Mouse (Mus musculus) C2C12 (cell line): ENCODE measurements around the gene Mterf1a. TPM values are rescaled to one million over a fixed set of nuclear protein-coding genes. Genes with fewer than 3 reads are reported as not detected.
"Not testable (repeated sequence)": the region's sequence is repeated elsewhere in the genome, so short reads cannot be mapped to it uniquely, and the experiment has no call there.

ENCODE experiments used
- H3K27me3 ChIP-seq: one replicate; pipeline ENCODE4 v1.6.1; 2011; ENCODE audit not compliant: control insufficient read depth, insufficient read depth, insufficient read length
- H3K36me3 ChIP-seq: one replicate; pipeline ENCODE4 v1.6.1; 2011; ENCODE audit not compliant: control insufficient read depth, insufficient read depth
- H3K4me3 ChIP-seq: one replicate; pipeline ENCODE4 v1.5.1; 2011; ENCODE audit warnings: mild to moderate bottlenecking, control low read depth; ENCODE audit not compliant: poor library complexity, insufficient read depth, severe bottlenecking
- H3K79me2 ChIP-seq: one replicate; pipeline ENCODE4 v1.6.1; 2011; ENCODE audit not compliant: control insufficient read depth, insufficient read depth
- H3K79me3 ChIP-seq: one replicate; pipeline ENCODE4 v1.6.1; 2011; ENCODE audit warnings: low read depth, control low read depth
- H3ac ChIP-seq: one replicate; pipeline ENCODE3; 2011; ENCODE audit warnings: low read depth; ENCODE audit not compliant: control insufficient read depth, insufficient read length
- CEBPB ChIP-seq: IDR thresholded peaks from one replicate; pipeline ENCODE4 v1.6.1; 2011; ENCODE audit warnings: low read depth, mild to moderate bottlenecking, control low read depth, moderate library complexity
- CTCF ChIP-seq: IDR thresholded peaks from one replicate; pipeline ENCODE4 v1.5.1; 2011; ENCODE audit not compliant: control insufficient read depth, insufficient read depth, insufficient read length
- FOSL1 ChIP-seq: IDR thresholded peaks from one replicate; pipeline ENCODE4 v1.8.0; 2011; ENCODE audit warnings: mild to moderate bottlenecking, low read length; ENCODE audit not compliant: poor library complexity, insufficient read depth, severe bottlenecking
- MAX ChIP-seq: IDR thresholded peaks from one replicate; pipeline ENCODE4 v1.6.1; 2011; ENCODE audit warnings: mild to moderate bottlenecking, control low read depth
- MYOD1 ChIP-seq: IDR thresholded peaks from one replicate; pipeline ENCODE4 v1.6.1; 2011; ENCODE audit warnings: low read depth; ENCODE audit not compliant: control insufficient read depth, insufficient read length
- MYOG ChIP-seq: IDR thresholded peaks from one replicate; pipeline ENCODE4 v1.6.1; 2011; ENCODE audit not compliant: control insufficient read depth, insufficient read length; ENCODE audit errors: extremely low read depth
- USF1 ChIP-seq: IDR thresholded peaks from one replicate; pipeline ENCODE4 v1.6.1; 2011; ENCODE audit warnings: low read depth, mild to moderate bottlenecking, control low read depth, moderate library complexity
- polyA plus RNA-seq: library from polyadenylated mRNA; unstranded; fragments of >200 nt; fragmentation: generic; extraction: Trizol; gene quantifications from one replicate; pipeline ENCODE4 v1.2.1, GENCODE M21; 2012; ENCODE audit warnings: missing spikeins

Mterf1a gene
- polyA plus RNA-seq, 1 experiment: 2.3 TPM

DNA sequence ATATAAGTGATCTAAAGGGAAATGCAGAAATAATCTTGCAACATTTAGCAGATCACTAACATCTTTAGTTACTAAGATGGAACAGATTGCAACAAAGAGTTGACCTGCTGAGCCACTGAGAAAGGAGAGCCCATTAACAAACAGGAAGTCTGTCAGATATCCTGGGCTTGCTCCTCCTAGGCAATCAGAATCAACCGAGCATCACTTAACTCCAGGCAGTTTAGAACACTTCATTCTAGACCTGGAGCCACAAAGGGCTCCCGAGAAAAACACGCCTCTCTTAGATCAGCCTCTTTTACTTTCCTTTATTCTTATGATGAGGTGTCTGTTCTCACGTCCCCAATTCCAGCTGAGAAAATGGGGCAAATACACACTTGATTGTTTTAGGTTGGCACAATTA lies 32.9 kb upstream of the Mterf1a start:
- no peak overlapping the region for H3ac ChIP-seq
- no peaks in the 10 kb centered on the region for H3K36me3 ChIP-seq
- H3K27me3 ChIP-seq: no peaks in the 10 kb centered on the region
- TF ChIP-seq MAX (no peak), FOSL1 (no peak), MYOD1 (no peak), CEBPB (no peak), MYOG (no peak), CTCF (no peak)
- no peak overlapping the region for H3K4me3 ChIP-seq
- H3K79me2 ChIP-seq: peaks cover 26% of the 10 kb centered on the region
- H3K79me3 ChIP-seq: peaks cover 2% of the 10 kb centered on the region

DNA sequence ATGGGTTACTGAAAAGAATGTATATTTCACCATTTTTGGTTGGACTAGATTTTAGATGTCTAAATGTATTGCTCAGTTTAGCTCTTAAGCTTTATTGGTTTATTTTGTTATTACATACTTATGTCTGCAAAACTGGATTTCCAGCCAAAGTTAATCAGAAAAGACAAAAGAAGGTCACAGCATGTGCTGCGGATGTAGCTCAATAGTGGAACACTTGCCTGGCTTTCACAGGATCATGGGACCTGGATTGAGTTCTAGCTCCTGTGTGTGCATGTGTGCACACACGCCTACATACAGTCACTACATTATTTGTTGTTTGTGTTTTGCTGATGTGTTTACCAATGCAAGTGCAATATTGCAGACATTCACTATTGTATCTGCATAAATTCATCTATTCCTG lies 28.6 kb upstream of the Mterf1a start:
- Histone ChIP-seq H3ac (no peak overlapping the region), H3K4me3 (no peak overlapping the region), H3K27me3 (no peaks in the 10 kb centered on the region), H3K36me3 (no peaks in the 10 kb centered on the region), H3K79me2 (no peaks in the 10 kb centered on the region), H3K79me3 (no peaks in the 10 kb centered on the region)
- no peak for TF ChIP-seq CEBPB
- no peak for TF ChIP-seq MAX
- no peak for TF ChIP-seq CTCF
- TF ChIP-seq USF1: no peak
- no peak for TF ChIP-seq FOSL1
- no peak for TF ChIP-seq MYOG

DNA sequence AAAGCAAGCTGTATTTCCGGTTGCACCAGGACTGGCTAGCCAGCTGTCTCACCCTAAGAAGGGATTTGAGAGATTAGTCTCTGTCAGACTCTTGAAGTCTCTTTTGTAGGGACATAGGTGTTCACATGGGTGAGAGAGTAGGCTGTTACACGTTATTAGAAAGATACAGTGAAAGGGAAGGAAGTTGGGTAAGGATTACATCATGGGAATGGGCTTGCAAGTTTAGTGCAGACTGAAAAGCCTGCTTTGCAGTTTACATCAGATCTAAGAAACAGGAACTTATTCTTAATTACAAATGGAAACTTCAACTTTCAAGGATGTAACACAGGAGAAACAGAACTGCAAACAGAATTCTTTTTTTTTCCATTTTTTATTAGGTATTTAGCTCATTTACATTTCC lies 11.7 kb upstream of the Mterf1a start:
- H3K4me3 ChIP-seq: no peak overlapping the region
- no peaks in the 10 kb centered on the region for H3K36me3 ChIP-seq
- H3K79me3 ChIP-seq: no peaks in the 10 kb centered on the region
- no peak overlapping the region for H3ac ChIP-seq
- TF ChIP-seq MYOD1: no peak
- TF ChIP-seq MYOG: no peak
- no peak for TF ChIP-seq FOSL1
- TF ChIP-seq USF1: no peak
- no peaks in the 10 kb centered on the region for H3K79me2 ChIP-seq
- H3K27me3 ChIP-seq: no peaks in the 10 kb centered on the region

DNA sequence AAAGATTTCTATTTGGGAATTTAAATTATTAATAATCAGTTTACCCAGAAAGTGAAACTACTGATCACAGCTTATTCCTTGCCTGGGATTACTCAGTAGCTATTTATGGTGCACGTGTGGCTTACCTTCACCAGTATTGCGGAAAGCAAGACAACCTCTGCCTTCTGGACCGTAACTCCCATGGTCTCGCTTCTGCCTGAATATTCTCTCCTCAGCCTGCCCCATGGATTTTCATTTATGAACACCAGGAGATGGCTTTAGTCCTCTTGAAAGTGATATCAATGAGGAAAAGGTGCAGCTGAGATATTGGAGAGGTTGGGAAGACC lies 524 bp upstream of the Mterf1a start:
- H3ac ChIP-seq, H3K36me3 ChIP-seq, H3K4me3 ChIP-seq, H3K27me3 ChIP-seq, H3K79me3 ChIP-seq: not testable (repeated sequence)
- peaks cover 11% of the 10 kb centered on the region for H3K79me2 ChIP-seq

DNA sequence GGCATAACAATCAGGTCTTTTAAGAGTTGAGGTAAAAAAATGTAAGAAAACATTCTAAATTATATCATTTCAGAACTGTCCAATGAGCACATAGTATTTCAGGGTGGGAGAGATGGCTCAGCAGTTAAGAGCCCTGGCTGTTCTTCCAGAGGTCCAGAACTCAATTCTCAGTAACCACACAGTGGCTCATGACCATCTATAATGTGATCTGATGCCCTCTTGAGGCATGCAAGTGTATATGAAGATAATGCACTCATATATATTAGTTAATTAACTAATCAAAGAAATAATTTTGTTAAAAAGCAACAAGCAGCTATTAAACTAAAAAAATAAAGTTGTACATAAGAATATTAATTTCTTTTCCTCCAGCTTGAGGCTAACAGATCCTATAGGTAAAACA lies 4.5 kb downstream of the Mterf1a start:
- Histone ChIP-seq H3K36me3 (peaks cover 3% of the 10 kb centered on the region), H3K27me3 (no peaks in the 10 kb centered on the region), H3K4me3 (no peak overlapping the region), H3ac (no peak overlapping the region), H3K79me3 (peaks cover 6% of the 10 kb centered on the region), H3K79me2 (peaks cover 11% of the 10 kb centered on the region)
- TF ChIP-seq CEBPB: no peak
- no peak for TF ChIP-seq CTCF
- no peak for TF ChIP-seq USF1
- TF ChIP-seq MYOG: no peak
- no peak for TF ChIP-seq FOSL1
- TF ChIP-seq MYOD1: no peak
- no peak for TF ChIP-seq MAX

DNA sequence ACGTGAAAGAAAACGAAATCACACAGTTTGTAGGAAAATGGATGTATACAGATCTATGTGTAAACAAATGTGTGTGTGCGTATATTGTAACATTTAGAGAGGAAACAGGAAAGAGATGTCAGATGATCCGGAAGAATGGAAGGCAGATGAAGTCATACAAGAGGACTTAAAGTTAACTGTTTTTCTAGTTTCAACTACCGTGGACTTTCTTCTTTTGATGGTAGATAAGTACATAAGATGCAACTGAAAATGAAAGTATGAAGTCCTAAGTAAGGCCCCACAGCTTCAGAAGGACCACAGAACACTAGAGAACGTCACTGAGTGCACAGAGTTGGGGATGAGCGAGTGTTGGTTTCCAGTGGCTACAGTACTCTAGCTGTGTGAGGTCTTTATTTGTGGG lies 6.9 kb downstream of the Mterf1a start:
- H3K79me2 ChIP-seq, H3K79me3 ChIP-seq, H3K36me3 ChIP-seq, H3ac ChIP-seq, H3K27me3 ChIP-seq, H3K4me3 ChIP-seq: not testable (repeated sequence)

- H3K27me3 ChIP-seq: no peaks in the 10 kb centered on the region
Observed at GRCm38 (mm10) chr5:3873485-3873884, 20.2 kb downstream of the Mterf1a start.

More at GRCm38 (mm10) chr5:3873485-3873884, 20.2 kb downstream of the Mterf1a start:
- no peaks in the 10 kb centered on the region for H3K79me3 ChIP-seq
- peak; percentile 96 for TF ChIP-seq USF1
- TF ChIP-seq FOSL1: no peak
- TF ChIP-seq MAX: no peak
- TF ChIP-seq MYOG: no peak
- TF ChIP-seq MYOD1: no peak
- TF ChIP-seq CEBPB: no peak
- TF ChIP-seq CTCF: no peak
- no peak overlapping the region for H3K4me3 ChIP-seq
- H3ac ChIP-seq: no peak overlapping the region
- no peaks in the 10 kb centered on the region for H3K36me3 ChIP-seq
- no peaks in the 10 kb centered on the region for H3K79me2 ChIP-seq
